Mouse (Mus musculus): ENCODE results near the gene Tbc1d1.
A peak's percentile ranks its signal among the peaks of the same experiment; 100 is the strongest.

The Tbc1d1 gene

DNA sequence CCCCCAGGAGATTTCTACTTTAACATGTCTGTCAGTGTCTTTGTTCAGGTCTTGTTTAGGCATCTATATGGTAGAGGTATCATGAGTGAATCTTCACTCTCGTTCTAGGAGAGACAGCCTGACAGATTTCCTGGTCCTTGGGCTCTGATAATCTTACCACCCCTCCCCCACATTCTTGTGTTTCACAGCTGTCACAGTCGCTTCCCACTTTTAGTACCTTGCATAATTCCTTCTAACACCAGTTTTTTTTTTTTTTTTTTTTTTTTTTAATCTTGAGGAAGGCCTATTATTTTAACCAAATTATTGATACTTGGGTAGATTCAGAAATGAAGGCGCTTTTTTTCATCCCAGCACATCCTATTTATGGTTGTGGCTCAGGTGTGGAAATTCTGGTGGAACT lies 81.6 kb downstream of the Tbc1d1 start:
- no peak for DNase-seq (ENCODE audit: low spot score in 2 of 2)

DNA sequence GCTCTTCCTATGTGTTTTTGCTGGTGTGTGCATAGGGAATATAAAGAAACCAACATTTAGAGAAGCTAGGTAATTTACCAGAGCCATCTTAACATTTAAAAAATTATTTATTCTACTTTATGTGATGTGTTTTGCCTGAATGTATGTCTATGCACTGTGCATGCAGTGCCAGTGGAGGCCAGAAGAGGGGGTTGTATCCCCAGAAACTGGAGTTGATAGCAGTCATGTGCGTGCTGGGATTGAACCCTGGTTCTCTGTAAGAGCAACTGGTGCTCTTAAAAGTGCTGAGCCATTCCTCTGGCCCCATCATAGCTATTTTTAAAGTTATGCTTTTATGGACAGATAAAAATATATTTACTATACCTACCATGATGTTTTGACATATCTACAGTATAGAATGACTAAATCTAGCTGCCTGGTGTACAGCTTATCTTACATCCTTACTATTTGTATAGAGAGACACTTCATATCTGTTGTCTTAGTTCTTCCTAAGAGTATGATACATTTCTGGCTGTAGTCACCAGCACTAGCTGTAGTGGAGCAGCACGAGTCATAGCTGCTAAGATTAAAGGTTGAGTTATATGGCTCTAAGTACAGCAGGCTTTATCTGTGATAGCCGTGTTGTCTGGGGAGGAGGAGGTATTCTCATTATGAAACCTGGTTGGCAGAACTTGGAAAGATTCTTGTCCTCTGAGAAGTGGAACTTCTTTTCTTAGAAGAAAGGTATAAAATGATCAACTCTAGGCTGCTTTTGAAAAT lies 83.0 kb downstream of the Tbc1d1 start:
- no peak for DNase-seq (ENCODE audit: low spot score in 2 of 2)

DNA sequence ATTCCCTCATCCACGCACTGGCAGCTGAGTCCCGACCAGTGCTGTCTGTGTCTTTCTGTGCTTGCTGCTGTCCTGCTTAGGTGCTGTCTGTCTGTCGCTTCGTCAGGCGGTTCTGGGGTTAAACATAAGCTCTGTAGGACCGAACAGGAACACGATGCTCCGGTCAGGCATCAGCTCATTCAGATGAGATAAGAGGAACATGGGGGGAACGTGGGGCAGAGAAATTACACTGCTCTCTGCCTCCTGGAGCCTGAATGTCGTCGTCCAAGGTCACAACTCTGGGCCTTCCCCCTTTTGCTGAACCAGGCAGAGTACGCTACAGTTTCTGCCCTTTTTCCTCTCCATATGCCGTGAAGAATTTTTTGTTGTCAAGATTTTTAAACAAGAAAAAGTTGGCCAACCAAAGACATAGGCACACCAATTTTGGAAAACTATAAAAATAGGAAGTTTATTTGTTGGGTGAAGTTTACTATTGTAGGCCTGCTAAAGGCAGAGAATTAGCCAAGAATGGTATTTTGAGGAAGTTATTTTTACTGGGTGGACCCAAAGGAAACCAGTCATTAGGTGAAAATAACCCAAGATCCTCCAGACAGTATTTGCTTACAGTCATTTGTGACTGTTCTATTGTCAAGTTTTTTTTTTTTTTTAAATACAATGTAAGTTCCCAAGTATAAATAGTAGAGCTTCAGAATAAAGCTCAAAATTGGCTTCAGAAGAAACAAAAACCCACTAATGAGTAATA lies 85.0 kb downstream of the Tbc1d1 start:
- no peak for DNase-seq (ENCODE audit: low spot score in 2 of 2)

DNA sequence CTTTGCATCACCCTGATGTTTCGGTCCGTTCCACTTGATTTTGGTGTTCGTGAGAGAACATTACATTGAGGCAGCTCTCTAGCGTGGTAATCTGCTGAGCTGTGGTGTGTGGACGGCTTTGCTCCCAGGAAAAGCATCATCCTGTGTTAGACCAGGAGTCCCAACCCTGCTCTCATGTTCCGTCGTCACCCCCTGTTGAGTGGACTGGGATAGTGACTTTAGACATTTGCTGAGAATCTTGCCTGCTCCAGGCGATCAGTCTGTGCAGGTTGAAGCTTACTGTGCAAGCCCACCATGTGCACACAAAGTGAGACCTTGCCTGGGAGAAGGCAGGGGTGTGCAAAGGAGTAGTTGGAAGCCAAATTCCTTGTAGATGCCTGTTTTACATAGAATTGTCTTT lies 85.8 kb downstream of the Tbc1d1 start:
- DNase-seq (ENCODE audit: low spot score in 2 of 2), result no peak

DNA sequence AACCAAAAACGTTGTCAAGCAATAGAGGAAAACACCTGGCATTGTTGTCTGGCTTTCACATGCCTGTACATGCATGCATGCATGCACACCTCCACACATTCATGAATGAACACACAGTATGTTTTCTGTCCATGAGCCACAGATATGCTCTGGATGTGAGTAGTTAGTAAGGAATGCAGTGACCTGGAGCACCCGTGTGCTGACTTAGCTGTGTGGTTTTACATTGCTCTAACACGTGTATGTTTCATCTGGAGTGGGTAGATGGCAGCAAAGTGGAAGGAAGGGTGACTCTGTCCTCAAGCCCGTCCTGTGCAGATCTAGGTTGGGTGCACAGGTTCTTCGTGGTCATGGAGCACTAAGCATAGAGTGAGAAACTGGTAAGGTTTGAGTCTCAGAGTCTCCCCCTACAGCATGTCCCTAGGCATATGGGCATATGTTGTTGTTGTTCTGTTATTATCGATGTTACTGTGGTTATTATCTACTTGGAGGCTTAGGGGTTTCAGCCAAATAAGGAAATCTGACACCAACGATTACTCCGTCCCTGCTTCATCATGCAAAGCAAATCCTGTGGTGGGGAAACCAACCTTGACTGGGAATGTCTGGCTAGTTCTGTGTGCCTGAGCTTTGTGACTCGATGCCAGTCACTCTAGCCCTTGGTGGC lies 86.8 kb downstream of the Tbc1d1 start:
- no peak for DNase-seq (ENCODE audit: low spot score in 2 of 2)

DNA sequence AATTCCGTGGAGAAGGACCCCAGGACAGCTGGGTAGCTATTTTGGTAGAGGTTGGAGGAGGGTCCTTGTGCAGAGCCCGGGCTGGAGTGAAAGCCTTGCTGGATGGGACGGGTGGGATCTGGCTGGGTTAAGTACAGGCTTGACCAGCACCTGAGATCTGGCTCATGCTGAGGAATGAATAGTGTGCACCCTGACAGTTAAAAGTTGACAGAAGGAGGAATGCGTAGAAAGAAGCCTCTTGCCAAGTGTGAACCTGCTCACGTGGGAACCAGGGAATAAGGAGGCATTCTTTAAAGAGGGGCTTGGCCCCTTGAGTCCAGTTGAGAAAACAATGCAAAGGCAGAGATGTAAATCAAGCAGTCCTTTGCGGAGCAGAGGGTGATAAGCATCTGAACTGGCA lies 87.6 kb downstream of the Tbc1d1 start:
- DNase-seq (ENCODE audit: low spot score in 2 of 2), result no peak

DNA sequence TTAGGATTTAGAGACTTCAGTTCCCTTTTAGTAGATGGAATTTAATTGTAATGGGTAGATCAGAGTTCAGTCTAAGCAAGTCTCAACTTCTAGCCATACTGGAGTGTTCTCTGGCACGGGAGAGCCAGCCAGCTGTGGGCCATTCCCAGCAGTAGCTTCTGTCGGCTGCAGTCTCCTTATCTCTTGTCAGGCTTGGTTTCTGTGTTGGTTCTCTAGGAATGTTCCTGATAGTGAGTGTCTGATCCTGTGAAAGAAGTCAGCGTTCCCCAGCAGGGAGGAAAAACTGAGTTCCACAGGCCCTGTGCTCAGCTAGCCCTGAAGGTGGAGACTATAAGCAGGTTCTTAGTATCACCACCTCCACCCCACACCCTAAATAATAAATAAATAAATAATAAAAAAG lies 88.2 kb downstream of the Tbc1d1 start:
- DNase-seq (ENCODE audit: low spot score in 2 of 2), result no peak

DNA sequence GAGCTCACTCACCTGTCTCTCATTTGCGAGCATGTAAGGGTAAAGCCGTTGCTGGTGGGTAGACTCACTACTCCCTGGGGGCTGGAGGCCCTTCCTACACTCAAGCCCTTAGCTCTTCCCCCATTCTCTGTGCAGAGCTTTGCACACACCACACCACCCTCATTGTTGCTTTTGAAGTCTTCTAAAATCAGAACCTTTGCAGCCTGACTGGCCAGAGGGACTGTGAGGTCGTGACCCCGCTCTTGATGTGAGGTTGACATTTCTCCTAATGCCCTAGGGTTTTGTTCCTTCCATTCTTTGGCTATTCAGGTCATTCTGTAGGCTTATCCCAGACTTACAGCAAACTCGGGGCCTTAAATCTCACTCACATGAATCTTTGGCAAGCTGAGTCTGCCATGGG lies 88.6 kb downstream of the Tbc1d1 start:
- no peak for DNase-seq (ENCODE audit: low spot score in 2 of 2)

DNA sequence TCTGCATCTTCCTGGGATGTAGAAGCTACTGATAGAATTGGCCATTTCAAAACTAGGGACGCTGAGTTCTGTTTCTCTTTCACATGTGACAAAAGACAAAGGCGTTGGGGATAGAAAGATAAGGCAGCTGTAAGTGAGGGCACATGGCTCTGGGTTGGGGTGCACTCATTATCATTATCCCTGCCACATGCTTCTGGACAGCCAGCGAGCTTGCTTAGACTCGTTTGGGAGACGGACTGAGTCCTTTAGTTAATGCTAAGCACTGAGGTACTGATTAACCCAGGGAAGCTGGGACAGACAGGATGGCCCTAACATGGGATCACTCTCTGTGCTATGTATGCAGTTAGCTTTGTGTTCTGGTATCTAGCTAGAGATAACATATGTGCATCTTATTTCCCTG lies 95.3 kb downstream of the Tbc1d1 start:
- no peak for DNase-seq (ENCODE audit: low spot score in 2 of 2)

DNA sequence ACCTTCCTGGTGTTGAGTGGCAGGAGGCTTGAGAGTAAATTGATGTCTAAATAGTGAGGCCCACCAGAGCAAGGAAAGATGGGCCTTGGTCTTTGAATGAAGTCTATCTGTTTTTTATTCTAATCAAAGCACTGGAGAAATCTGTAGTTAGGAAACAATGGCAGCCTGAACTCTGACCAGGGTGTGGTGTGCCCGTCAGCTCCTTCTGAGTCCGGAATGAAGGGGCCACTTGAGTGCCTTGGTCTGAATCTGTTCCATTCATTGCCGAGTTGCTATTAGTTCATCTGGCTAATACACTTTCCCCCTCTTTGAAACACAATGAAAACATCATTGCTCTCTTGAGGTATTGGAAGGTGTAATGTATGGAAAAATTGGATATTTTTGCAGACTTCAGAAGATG lies 98.2 kb downstream of the Tbc1d1 start:
- no peak for DNase-seq (ENCODE audit: low spot score in 2 of 2)

DNA sequence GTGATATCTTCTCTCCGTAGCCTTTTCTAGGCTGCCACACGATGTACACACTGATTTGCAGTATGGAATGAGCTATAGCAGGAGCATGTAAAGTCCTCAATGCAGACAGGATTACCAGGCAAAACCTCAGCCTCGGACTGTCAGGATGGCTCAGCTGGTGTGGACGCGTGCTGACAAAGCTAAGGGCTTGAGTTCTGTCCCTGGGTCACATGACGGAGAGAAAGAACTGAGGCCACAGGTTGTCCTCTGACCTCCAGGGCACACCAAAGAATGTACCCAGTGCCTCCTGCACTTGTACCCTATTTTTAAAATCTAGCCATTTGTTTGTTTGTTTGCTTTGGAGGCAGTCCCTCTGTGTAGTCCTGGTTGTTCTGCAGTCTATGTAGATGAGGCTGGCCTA lies 98.9 kb downstream of the Tbc1d1 start:
- no peak for DNase-seq (ENCODE audit: low spot score in 2 of 2)

DNA sequence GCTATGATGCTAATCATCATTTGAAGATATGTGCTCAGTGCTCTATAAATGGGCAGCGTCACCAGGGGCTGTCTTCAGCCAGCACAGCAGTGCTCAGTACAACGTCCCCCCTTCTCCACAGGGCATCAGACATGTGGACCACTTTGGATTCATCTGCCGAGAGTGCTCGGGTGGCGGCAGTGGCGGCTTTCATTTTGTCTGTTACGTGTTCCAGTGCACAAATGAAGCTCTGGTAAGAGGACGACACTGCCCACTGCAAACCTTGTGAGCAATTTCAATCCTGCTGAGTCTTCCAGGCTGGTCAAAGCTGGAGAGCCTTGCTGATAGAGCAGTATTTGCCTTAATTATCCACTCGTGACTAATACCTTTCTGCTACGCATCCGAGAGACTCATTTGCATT lies 107.2 kb downstream of the Tbc1d1 start:
- no peak for DNase-seq (ENCODE audit: low spot score in 2 of 2)

DNA sequence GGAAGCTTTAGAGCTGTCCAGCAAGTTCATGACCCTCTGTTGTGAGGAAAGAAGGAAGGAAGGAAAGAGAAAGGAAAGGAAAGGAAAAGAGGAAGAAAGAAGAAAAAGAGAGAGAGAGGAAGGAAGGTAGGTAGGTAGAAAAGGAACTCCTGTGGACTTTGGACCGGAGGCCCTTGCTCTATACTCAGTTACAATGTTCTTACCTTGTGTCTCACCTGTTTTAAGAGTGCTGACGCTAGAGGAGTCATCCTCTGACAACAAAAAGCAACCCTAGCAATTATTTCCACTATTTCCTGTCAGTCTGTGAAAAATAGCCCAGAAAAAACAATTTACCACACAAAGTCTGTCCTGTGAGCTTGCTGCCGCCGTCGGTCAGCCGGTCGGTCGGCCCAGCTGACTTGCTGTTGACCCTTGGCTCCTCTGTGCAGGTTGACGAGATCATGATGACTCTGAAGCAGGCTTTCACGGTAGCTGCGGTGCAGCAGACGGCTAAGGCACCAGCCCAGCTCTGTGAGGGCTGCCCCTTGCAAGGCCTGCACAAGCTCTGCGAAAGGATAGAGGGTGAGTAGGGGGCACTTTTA lies 107.9 kb downstream of the Tbc1d1 start:
- no peak for DNase-seq (ENCODE audit: low spot score in 2 of 2)

DNA sequence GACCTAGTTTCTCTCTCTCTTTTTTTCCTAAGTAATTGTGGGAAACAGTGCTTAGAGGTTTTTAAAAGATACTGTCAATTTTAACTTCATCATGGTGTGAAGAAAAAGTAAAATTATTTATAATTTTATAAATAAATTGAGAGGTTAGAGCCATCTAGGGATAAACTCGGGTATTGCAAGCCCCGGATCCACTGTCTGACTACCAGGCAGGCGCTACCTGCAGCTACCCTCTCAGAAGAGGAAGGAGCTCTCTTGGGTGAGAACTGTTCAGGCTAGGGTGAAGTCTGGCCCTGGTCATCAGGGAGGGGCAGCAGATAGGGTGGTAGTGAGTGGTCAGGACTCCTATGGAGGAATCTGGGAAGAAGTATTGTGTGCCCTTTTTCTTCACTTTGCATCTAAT lies 109.0 kb downstream of the Tbc1d1 start:
- peak in 1 of 2 experiments; percentile 60 for DNase-seq (ENCODE audit: low spot score in 2 of 2)

DNA sequence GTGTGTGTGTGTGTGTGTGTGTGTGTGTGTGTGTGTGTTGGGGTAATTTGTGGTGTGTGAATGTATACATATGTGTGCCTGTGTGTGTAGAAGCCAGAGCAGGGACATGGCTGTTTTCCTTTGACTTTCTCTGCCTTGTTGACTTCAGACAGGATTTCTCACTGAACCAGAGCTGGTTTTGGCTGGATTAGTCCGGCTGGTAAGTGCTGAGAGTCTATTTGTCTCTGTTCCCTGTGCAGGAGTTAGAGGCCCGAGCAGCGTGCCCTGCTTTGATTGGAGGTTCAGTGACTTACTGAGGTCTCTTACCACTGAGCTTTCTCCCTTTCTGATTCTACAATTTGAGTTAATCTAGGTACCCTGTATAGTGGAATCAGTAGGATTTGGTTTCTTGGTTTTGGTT lies 109.8 kb downstream of the Tbc1d1 start:
- DNase-seq (ENCODE audit: low spot score in 2 of 2), result no peak

DNA sequence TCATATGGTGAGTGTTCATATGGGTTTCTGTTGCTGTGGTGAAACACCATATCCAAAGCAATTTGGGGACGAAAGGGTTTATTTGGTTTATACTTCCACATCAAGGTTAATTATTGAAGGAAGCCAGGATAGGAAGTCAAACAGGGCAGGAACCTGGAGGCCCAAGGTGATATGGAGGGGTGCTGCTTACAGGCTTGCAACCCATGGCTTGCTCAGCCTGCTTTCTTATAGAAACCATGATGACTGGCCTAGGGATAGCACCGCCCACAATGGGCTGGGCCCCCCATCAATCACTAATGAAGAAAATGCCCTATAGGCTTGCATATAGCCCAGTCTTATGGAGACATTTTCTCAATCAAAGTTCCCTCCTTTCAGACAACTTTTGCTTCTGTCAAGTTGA lies 110.4 kb downstream of the Tbc1d1 start:
- DNase-seq (ENCODE audit: low spot score in 2 of 2), result no peak

DNA sequence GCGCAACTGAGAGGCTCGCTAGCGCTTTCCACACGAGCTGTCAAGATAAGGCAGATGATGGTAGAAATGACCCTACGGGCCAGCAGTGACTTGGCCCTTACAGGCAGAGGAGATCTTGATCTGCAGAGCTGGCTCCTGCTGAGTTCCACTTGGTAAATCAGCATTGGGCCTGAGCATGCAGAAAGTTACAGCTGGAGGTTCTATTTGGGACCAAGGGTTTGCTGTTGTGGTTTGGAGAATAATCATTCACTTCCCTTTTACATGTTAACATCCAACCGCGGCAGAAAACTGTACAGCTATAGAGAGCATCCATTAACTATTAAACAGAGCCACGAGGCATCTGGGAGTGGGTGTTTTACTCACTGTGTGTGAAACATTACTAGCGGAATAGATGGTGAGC lies 111.2 kb downstream of the Tbc1d1 start:
- no peak for DNase-seq (ENCODE audit: low spot score in 2 of 2)

DNA sequence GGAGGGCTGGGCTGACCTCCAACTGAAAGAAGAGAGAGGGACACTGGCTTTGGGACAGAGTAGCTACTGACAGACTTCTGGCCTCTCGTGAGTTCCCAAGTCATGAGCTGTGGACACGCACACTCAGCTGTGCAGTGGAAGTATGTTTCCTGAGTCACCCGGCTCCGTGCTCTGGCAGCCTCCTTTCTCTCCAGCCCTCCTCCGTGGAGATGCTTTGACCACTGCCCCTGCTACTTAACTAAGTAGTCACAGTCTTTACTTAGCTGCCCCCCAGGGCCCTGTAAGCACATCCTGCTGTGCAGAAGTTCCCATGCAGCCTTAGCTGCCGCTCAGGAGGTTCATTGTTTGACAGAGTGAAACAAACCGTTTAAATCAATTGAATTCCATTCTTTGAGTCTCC lies 113.6 kb downstream of the Tbc1d1 start:
- no peak for DNase-seq (ENCODE audit: low spot score in 2 of 2)

DNA sequence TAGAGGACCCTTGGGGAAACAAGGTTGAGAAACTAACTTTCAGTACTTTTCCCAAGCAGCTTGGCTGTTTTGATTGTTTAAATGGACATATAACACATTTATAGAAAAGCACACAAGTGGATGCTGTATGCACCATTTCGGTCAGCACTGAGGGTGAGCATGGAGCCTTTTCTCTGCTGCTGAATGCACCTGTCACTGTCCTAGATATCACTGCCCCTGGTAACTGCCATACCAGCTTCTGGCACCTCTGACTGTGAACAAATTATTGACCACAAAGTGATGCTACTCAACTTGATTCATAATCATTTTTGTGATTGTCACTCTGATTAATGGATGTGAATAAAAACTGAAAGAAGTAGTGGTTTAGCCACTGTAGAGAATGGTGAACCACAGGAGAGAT lies 117.4 kb downstream of the Tbc1d1 start:
- no peak for DNase-seq (ENCODE audit: low spot score in 2 of 2)

DNA sequence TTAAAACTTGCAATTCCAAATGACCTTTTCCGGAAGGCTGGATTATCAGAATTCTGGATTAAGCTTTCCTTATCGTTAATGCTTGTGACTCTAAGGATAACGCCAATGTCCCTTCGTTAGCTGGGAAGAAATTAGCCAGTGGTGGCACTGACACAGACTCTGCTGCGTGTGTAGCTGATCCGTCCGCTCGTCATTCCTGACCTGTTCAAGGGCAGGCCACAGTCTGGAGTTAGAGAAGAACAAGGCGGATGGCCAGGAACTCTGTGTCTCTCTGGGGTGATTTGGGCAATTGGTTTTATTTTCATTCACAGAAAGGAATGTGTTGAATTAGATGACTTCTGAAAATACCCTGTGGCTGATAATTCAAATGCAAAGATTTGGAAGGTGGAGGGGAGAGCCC lies 118.2 kb downstream of the Tbc1d1 start:
- DNase-seq (ENCODE audit: low spot score in 2 of 2), result no peak

DNA sequence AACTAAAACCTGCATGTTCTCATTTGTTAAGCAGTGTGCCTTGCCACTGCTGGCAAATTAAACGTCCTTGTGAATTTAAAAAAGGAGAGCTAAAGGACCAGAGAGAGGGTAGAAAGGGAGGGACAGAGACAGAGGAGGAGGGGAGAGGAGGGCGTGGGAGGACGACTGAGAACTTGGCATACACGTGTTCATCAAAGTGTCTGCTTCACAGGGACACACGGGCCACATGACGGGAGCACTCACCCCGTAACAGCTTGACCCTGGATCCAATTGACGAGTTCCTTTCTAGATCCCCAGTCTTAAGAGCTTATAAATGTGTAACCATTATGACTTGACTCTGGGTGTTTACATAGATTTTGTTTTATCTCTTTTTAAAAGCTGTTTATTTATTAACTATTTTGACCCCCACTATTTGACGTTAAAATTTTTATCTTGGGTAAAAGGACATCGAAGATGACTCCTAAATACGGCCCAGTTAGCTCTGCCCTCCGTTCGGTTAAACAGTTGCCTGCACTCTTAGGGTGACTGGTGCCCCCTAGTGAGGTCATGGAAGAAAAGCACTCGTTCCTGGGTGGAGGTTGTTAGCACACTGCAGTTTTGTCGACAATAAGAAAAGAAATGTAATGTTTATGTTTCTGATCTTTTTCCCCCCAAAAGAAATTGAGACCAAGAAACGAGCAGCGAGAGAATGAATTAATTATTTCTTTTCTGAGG lies 118.8 kb downstream of the Tbc1d1 start:
- peak in 1 of 2 experiments; percentile 42 for DNase-seq (ENCODE audit: low spot score in 2 of 2)

DNA sequence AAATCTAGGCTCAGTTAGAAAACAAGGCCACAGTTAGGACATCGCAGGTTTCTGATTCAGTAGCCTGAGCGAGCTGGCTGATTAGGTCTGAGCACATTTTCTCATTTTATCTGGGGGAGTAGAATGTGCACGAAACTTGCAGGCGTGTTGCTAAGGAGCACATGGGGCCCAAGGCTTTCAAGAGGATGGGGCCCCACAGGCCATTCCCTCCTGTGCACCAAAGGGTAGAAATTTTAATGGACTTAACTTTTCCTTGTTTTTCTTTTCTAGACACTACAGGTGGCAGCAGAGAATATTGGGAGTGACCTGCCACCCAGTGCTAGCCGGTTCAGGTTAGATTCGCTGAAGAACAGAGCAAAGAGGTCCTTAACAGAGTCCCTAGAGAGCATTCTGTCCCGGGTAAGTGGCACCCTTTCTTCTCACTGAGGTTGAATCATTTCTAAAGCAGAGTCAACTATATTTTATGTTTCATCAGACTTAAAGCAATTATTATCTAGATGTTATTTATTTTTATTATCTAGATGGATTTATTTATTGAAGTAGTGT lies 121.6 kb downstream of the Tbc1d1 start:
- DNase-seq (ENCODE audit: low spot score in 2 of 2), result no peak

Measured in left cerebral cortex, adult 9 months (tissue).